Mouse (Mus musculus): ENCODE measurements around the gene Daxx.

DNA sequence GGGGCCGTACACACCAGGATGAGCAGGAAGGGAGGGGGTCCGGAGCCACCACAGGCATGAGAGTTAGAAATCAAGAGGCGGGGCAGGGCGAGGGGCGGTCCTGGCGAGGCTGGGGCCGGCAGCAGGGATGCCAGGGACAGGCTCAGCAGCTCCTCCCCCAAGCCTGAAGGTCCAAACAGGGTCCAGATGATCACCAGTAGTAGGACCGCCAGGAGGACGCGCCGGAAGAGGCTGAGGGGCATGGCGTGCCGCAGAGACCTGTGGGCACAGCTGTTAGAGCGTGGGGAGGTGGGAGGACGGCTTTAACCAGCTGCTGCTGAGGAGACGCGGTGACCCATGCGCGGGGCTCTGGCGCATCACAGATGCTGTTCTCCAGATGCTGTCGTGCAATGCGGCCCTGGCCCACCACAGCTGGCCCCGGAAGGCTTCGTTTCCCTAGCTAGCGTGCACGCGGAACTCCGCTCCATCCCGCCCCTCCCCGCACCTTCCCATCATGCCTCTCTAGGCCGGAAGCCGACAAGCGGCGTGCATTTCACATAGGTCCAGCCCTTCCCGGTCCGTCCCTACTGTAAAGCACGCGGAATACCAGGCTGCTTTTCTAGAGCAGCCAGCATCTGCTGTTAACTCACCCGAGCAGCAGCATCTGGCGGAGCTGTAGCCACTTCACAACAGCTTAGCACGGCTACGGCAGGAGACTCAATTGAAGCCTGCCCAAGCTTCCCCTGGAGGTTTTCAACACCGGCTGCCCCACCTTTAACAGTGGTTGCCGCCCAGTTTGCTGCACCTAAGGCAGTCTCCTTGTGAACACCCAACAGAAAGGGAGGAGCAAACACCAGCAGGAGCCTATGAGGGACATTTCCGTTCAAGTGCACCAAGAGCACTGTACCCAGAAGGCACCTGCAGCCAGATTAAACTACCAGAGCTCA lies 42.1 kb downstream of the Daxx start, which contains the start of gene B3galt4:
- TF ChIP-seq POLR2A (IDR thresholded peaks at IDR 0.05; ENCODE audit: borderline replicate concordance, extremely low read depth, low read depth, low read length) (peak; percentile 60; the same call in 1 of the 2 replicates), CTCF (IDR thresholded peaks at IDR 0.05; ENCODE audit: insufficient read depth, low read length) (no peak)
